Mouse (Mus musculus) CH12.LX (cell line): Measurements from ENCODE around the gene Prkd3. TPM values are rescaled to one million over a fixed set of nuclear protein-coding genes. Genes with fewer than 3 reads are reported as not detected.

Experiments used
- DNase-seq: peaks from one replicate; pipeline ENCODE4 v3.0.0-alpha.2; 2013; ENCODE audit errors: extremely low read depth
- H3K27ac ChIP-seq: 2 replicates; pipeline ENCODE4 v1.5.1; 2012; ENCODE audit warnings: low read depth, mild to moderate bottlenecking, control low read depth, moderate library complexity; ENCODE audit not compliant: insufficient read depth
- H3K27me3 ChIP-seq: replicated peaks from 2 replicates; pipeline ENCODE3; 2012; ENCODE audit warnings: inconsistent platforms
- H3K36me3 ChIP-seq, 2 experiments: replicated peaks in 1 of 2; 2 replicates each; pipeline versions ENCODE3 to v1.6.1; 2012; ENCODE audit warnings: inconsistent platforms in 1 of 2, low read length in 1 of 2, mild to moderate bottlenecking in 1 of 2, mixed read lengths in 1 of 2, moderate library complexity in 1 of 2; ENCODE audit not compliant: control insufficient read depth in 1 of 2, insufficient read depth in 1 of 2
- H3K4me1 ChIP-seq, 2 experiments: 2 replicates each; pipeline ENCODE4 v1.6.1; 2012; ENCODE audit warnings: inconsistent platforms in 1 of 2, moderate library complexity in 1 of 2; ENCODE audit not compliant: insufficient read depth in 2 of 2, control insufficient read depth in 1 of 2
- H3K4me2 ChIP-seq: 2 replicates; pipeline ENCODE4 v1.6.1; 2012; ENCODE audit warnings: low read depth, mild to moderate bottlenecking, control low read depth; ENCODE audit not compliant: poor library complexity, insufficient read depth, severe bottlenecking
- H3K4me3 ChIP-seq, 3 experiments: fragments of 150-350 bp in 1 of 3; sonication (generic) in 1 of 3; replicated peaks in 1 of 3; 2 replicates each; pipeline versions ENCODE3 to v1.5.1; 2011 to 2012; ENCODE audit warnings: low read depth in 2 of 3, low read length in 2 of 3, mild to moderate bottlenecking in 2 of 3, moderate library complexity in 2 of 3, control low read depth in 1 of 3, improper control_type of control experiment in 1 of 3, inconsistent platforms in 1 of 3, mixed read lengths in 1 of 3; ENCODE audit not compliant: poor library complexity in 1 of 3
- H3K79me2 ChIP-seq: replicated peaks from 2 replicates; pipeline ENCODE4 v1.6.1; 2012; ENCODE audit warnings: mild to moderate bottlenecking, moderate library complexity; ENCODE audit not compliant: control insufficient read depth, poor library complexity, insufficient read depth, severe bottlenecking; ENCODE audit errors: extremely low read depth
- H3K9ac ChIP-seq: 2 replicates; pipeline ENCODE4 v1.6.1; 2012; ENCODE audit warnings: low read depth, mild to moderate bottlenecking, control low read depth, moderate library complexity; ENCODE audit not compliant: insufficient read depth
- H3K9me3 ChIP-seq: replicated peaks from 2 replicates; pipeline ENCODE3; 2012; ENCODE audit warnings: low read length, inconsistent platforms, mixed read lengths
- BHLHE40 ChIP-seq: IDR thresholded peaks from 2 replicates; pipeline ENCODE4 v1.6.1; 2011; ENCODE audit warnings: mild to moderate bottlenecking, low read depth, low read length, improper control_type of control experiment
- ETS1 ChIP-seq: conservative IDR thresholded peaks from 2 replicates; pipeline ENCODE4 v1.6.1; 2012; ENCODE audit warnings: low read depth, mild to moderate bottlenecking, inconsistent platforms, low read length, improper control_type of control experiment, moderate library complexity
- IRF4 ChIP-seq: IDR thresholded peaks from 2 replicates; pipeline ENCODE4 v1.6.1; 2014; ENCODE audit warnings: low read depth, mild to moderate bottlenecking, inconsistent platforms, low read length, improper control_type of control experiment
- MAFK ChIP-seq: IDR thresholded peaks from 2 replicates; pipeline ENCODE4 v1.6.1; 2011; ENCODE audit warnings: low read length, improper control_type of control experiment; ENCODE audit not compliant: insufficient replicate concordance
- MAX ChIP-seq: IDR thresholded peaks from 2 replicates; pipeline ENCODE4 v1.6.1; 2011; ENCODE audit warnings: low read length, improper control_type of control experiment
- MEF2A ChIP-seq: IDR thresholded peaks from 2 replicates; pipeline ENCODE4 v1.6.1; 2014; ENCODE audit warnings: low read depth, mild to moderate bottlenecking, inconsistent platforms, low read length, improper control_type of control experiment, borderline replicate concordance
- PAX5 ChIP-seq: IDR thresholded peaks from 2 replicates; pipeline ENCODE4 v1.6.1; 2012; ENCODE audit warnings: low read length, inconsistent platforms, mixed read lengths
- POLR2AphosphoS2 ChIP-seq: IDR thresholded peaks from 2 replicates; pipeline ENCODE4 v1.6.1; 2011; ENCODE audit warnings: low read depth, low read length, improper control_type of control experiment
- RAD21 ChIP-seq: IDR thresholded peaks from 2 replicates; pipeline ENCODE4 v1.6.1; 2011; ENCODE audit warnings: low read depth, mild to moderate bottlenecking, low read length, improper control_type of control experiment, moderate library complexity
- SMC3 ChIP-seq: IDR thresholded peaks from 2 replicates; pipeline ENCODE4 v1.6.1; 2011; ENCODE audit warnings: low read depth, low read length, improper control_type of control experiment
- TBP ChIP-seq: conservative IDR thresholded peaks from 2 replicates; pipeline ENCODE4 v1.6.1; 2011; ENCODE audit warnings: low read depth, low read length, improper control_type of control experiment
- TCF12 ChIP-seq: IDR thresholded peaks from 2 replicates; pipeline ENCODE4 v1.6.1; 2014; ENCODE audit warnings: low read depth, mild to moderate bottlenecking, inconsistent platforms, low read length, improper control_type of control experiment
- USF2 ChIP-seq: conservative IDR thresholded peaks from 2 replicates; pipeline ENCODE4 v1.6.1; 2011; ENCODE audit warnings: low read depth, low read length, improper control_type of control experiment
- ZKSCAN1 ChIP-seq: IDR thresholded peaks from 2 replicates; pipeline ENCODE4 v1.6.1; 2012; ENCODE audit warnings: low read depth, inconsistent platforms, low read length, improper control_type of control experiment, borderline replicate concordance
- dilution Hi-C: fragments of 300-500 bp; cut with MboI; formaldehyde crosslinking; loops from 2 replicates; pipeline ENCODE4 v1.14.3; 2020; ENCODE audit warnings: low sequenced_read_pairs; ENCODE audit not compliant: extremely low pct_unique_long_range_greater_than_20kb, extremely low pct_ligation_motif_present
- in situ Hi-C: fragments of 300-500 bp; cut with MboI; formaldehyde crosslinking; loops from 3 replicates; pipeline ENCODE4 v1.14.3; 2019; ENCODE audit warnings: low sequenced_read_pairs, low pct_ligation_motif_present, low pct_unique_long_range_greater_than_20kb, mixed read lengths
- polyA plus RNA-seq: library from polyadenylated mRNA; unstranded; fragments of >175 nt; gene quantifications from 2 replicates; pipeline ENCODE4 v1.2.1, GENCODE M21; 2012; ENCODE audit warnings: low read depth; ENCODE audit not compliant: insufficient read length
- total RNA-seq, 2 experiments: library from RNA; depleted of rRNA; stranded (reverse); fragments of 300-350 nt in 1 of 2; fragments of >200 nt in 1 of 2; gene quantifications; 2 replicates each; pipeline ENCODE4 v1.2.3; 2012 to 2014

The Prkd3 gene
- total and polyA plus RNA-seq, 3 experiments = not detected

DNA sequence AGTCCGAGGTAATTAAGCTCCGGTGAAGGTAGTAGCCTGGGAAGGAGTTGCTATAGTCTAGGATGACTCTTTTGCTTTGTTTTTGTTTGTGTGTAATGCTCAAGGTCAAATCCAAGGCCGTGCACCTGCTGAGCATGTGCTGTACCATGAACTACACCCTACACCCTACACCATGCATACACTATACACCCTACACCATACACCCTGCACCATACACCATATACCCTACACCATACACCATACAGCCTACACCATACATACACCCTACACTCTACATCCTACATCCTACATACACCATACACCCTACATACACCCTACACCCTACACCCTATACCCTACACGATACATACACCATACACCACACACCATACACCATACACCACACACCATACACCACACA lies 12.2 kb upstream of the Prkd3 start:
- dilution Hi-C loops = no loop called here

DNA sequence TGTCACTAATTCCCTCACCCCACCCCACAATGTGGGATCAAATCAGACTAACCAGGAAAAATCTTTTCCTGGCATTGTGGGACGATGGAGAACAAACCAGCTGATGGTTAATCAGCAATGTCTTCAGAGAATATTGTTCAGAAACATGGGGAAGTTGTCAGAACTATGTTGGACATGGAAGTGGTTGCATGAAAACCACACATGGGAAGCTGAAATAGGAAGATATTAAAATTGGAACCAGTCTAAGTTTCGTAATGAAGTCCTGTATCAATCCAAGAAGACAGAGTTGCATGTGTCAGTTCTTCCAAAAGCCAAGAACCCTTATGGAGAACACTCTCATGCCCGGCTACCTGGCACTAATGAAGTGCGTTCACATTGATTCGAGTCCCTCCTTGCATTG lies 11.0 kb upstream of the Prkd3 start:
- dilution Hi-C loops = no loop called here
- Histone ChIP-seq H3K4me2 (no peak overlapping the region), H3K79me2 (no peaks in the 10 kb centered on the region), H3K27ac (no peak overlapping the region), H3K9me3 (no peaks in the 10 kb centered on the region), H3K36me3 (no peaks in the 10 kb centered on the region), H3K4me3 (no peak overlapping the region), H3K27me3 (no peaks in the 10 kb centered on the region), H3K4me1 (no peaks in the 10 kb centered on the region), H3K9ac (no peak overlapping the region)
- DNase-seq = no peak
- TF ChIP-seq ETS1 (no peak), TBP (no peak), USF2 (no peak), MEF2A (no peak), MAFK (no peak), MAX (no peak), POLR2AphosphoS2 (no peak), IRF4 (no peak), TCF12 (no peak)
- in situ Hi-C loops = no loop called here

More for the DNA sequence above, 12.2 kb upstream of the Prkd3 start:
- Histone ChIP-seq H3K36me3 (no peaks in the 10 kb centered on the region), H3K9ac (no peak overlapping the region), H3K4me2 (no peak overlapping the region), H3K79me2 (no peaks in the 10 kb centered on the region), H3K9me3 (no peaks in the 10 kb centered on the region), H3K27ac (no peak overlapping the region), H3K27me3 (no peaks in the 10 kb centered on the region), H3K4me3 (no peak overlapping the region), H3K4me1 (no peaks in the 10 kb centered on the region)
- in situ Hi-C loops = no loop called here
- DNase-seq = no peak
- TF ChIP-seq SMC3 = no peak
- TF ChIP-seq ZKSCAN1 = no peak
- TF ChIP-seq BHLHE40 = no peak
- no peak for TF ChIP-seq PAX5
- TF ChIP-seq MAX = no peak
- TF ChIP-seq RAD21 = no peak
- TF ChIP-seq POLR2AphosphoS2 = no peak
- TF ChIP-seq ETS1 = no peak

DNA sequence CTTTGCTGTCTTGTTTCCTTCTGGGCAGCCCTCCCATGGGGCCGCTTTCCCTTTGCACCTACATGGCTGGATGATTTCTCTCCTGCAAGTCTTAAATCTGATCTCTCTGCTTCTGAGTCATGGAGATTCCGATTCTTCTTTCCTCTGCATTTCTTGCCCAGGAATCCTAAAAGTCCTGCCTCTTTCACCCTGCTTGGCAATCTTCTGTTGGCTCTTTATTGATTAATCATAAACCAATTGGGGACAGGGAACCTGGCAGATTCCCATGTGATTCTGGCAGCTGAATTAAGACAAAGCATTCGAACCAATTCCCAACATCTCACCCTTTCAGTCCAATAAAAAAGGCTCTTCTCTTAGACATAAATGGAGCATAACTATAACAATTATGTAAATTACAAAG lies 8.6 kb upstream of the Prkd3 start:
- Histone ChIP-seq H3K27ac (no peak overlapping the region), H3K9me3 (no peaks in the 10 kb centered on the region), H3K4me3 (no peak overlapping the region), H3K4me1 (no peaks in the 10 kb centered on the region), H3K36me3 (no peaks in the 10 kb centered on the region), H3K27me3 (no peaks in the 10 kb centered on the region), H3K4me2 (no peak overlapping the region), H3K9ac (no peak overlapping the region), H3K79me2 (no peaks in the 10 kb centered on the region)
- dilution Hi-C loops (no loop called here), in situ Hi-C loops (no loop called here)
- no peak for DNase-seq
- TF ChIP-seq MEF2A = no peak
